Mouse (Mus musculus): ENCODE measurements around the gene Sh3glb2.
A peak's percentile ranks its signal among the peaks of the same experiment; 100 is the strongest.

The Sh3glb2 gene

DNA sequence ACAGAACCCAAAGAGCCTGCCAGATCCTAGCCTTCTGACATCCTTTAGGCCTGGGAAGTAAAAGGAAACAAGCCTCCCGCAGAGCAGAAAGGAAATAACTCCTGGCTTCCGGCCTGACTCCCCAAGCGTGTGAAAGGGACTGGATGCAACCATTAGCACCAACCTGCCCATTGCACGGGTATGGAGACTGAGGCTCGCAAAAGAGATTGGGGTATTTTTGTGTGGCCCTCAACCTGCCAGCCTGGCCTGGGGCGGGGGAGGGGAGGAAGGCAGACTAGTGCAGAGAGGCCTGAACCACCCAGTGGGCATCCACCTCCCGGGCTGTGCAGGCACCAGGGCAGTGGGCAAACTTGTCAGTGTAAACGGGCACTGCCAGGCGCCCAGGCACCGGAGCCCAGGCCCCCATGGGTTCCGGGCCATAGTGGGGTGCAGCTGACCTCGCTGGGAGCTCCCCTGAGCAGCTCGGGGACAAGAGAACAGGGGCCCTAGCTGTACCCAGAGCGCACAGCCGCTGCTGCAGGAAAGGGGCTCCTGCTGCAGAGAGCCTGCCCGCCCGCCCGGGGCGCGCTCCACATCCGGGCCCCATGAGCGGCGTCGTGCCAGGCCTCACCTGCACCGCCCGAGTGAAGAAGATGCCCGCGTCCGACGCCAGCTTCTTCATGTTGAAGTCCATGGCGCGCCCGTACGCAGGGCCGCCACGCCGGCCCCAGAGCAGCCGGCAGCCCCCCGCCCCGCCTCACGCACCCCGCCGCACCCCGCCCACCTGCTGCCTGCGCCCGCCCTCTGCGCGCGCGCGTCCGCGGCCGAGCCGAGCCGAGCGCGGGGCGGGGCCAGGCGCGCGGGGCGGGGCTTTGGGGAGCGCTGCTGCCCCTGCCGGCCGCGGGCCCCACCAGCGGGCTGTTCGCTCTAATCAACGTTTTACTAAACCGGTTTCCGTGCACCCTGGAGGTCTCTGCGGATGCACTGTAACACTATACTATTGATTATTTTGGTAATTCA lies at the start of gene Sh3glb2:
TSS of gene Sh3glb2 (minus strand) at position 805 of the 999 bp plus-strand sequence.
- peak; percentile 75 to 89 for DNase-seq (ENCODE audit: low spot score in 2 of 2)

GRCm38 (mm10) chr2:30408452-30409100 lies 49.4 kb upstream of the Sh3glb2 start:
- DNase-seq (ENCODE audit: low spot score in 2 of 2), result no peak

DNA sequence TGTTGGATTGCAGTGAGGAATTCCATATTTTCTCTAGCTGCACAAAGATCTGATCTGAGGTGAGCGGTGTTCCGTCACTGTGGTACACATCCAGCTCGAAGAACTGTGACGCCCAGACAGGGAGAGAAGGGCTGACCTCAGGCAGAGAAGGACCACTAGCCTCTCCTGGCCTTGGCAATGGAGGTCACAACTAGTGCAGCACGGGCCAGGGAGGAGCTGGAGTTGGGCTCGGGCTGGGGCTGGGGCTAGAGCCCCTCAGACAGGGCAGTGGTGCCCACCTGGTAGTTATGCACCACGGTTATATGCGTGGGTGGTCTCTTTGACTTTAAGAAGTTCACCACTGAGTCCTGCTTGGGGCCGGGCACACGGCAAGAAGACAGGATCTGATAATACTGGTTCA lies 48.6 kb upstream of the Sh3glb2 start:
- no peak for DNase-seq (ENCODE audit: low spot score in 2 of 2)

GRCm38 (mm10) chr2:30407221-30407620 lies 48.1 kb upstream of the Sh3glb2 start:
- no peak for DNase-seq (ENCODE audit: low spot score in 2 of 2)

GRCm38 (mm10) chr2:30403870-30404269 lies 44.7 kb upstream of the Sh3glb2 start:
- DNase-seq (ENCODE audit: low spot score in 2 of 2), result no peak

- no peak for DNase-seq (ENCODE audit: low spot score in 2 of 2)
These were observed 43.7 kb upstream of the Sh3glb2 start for GRCm38 (mm10) chr2:30402843-30403242.

DNA sequence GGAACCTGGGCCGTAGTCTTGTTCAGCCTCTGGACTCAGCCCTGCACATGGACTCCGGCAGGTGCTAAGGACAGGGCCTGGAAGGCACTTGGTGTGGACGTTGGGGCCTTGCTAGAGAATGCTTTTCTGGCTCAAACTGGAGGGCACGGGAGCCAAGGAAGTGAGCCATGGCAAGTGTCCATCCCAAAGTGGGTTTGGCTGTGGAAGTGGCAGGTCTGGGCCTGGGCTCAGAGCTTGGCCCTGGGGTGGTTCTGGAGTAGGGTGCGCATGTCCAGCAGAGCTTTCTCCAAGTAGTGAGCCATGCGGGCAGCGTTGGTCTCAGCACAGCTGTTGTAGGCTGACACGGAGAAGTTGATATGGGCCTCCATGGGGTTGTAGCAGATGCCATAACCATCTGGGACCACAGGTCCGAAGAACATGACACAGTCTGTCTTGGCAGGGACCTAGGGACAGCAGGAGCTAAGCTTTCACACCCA lies 43.3 kb upstream of the Sh3glb2 start:
- DNase-seq (ENCODE audit: low spot score in 2 of 2), result no peak

DNA sequence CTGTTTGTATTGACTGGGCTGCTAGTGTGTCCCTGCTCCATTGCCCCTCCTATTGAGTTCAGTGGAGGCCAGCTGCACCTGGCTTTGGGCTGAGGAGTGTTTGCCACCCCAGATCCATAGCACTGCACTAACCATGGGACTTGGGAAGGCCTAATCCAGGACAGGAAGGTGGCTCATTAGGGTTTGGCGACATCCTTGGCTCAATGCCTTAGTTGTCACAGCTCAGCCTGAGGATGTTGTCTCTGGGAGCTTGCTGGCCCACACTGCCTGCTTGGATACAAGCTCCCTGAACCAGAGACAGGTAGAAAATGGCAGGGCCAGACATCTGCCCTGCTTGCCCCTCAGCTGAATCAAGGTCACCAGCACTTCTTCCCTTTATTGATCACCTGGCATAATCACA lies 42.4 kb upstream of the Sh3glb2 start:
- no peak for DNase-seq (ENCODE audit: low spot score in 2 of 2)

DNA sequence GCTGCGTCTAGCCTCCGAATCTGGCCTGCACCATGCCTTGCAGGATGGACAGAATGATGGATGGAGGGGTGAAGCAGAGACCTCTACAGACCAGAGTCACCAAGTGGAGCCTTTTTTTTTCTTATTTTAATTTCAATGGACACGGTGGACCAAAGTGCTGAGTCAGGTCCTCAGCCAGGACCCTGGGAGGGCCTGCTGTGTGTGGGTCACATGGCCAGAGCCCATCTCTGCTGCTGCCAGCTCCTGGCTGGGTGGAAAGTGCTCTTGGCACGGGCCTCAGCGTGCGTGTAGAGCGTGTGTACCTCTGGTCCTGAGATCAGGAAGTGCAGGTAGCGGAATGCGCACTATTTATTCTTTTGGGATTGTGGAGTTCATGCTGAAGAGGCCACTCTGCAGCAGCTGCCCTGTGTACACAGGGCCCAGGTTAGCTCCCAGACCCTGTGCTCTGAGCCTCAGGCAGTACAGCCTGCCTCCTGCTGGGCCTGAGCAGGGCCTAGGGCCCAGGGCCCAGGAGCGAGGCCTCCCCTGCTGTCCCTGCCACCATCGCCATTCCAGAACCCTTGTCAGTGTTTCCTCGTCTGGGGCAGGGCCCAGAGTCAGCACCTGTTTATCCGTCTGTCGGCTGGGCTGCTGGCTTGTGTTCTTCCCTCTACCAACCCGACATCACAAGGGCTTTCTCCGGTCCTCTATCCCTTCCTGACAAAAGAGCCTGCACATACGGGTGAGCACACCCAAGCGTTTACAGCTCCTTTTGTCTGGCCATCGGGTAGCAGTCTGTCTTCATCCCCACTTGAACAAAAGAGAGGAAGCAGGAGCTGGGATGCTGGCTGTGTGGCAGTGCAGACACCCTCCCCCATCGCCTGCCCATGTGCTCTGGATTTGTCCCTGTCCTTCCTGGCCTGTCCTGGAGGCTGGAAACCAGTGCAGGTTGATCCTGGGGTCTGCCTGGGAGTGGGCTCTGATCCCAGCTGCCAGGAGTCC lies 40.3 kb upstream of the Sh3glb2 start:
- DNase-seq (ENCODE audit: low spot score in 2 of 2), result no peak

DNA sequence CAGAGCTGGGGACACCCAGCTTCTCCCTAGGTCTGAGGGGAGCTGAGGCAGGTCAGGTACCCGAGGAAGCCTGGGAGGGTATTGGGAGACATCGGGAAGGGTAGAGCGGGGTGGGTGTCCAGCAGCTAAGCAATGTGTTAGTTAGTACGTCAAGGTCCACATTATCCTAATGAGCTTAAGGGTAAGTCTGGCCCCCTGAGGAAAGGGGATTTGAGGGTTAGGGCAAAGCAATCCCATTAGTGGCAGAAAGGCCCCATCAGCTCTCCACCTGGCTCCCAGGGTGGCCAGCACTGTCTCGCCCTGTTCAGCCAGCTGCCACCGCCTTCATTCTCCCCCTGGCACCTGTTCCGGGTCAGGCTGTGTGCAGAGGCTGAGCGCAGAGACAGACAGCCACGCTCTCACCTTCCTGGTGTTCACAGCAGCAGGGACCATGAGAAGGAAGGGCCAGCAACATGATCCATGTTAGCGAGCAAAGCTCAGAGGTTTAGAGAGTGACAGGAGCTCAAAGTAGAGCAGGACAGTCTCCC lies 38.9 kb upstream of the Sh3glb2 start:
- no peak for DNase-seq (ENCODE audit: low spot score in 2 of 2)

GRCm38 (mm10) chr2:30396246-30396645 lies 37.1 kb upstream of the Sh3glb2 start:
- DNase-seq (ENCODE audit: low spot score in 2 of 2), result no peak

- no peak for DNase-seq (ENCODE audit: low spot score in 2 of 2)
These were observed 36.6 kb upstream of the Sh3glb2 start for GRCm38 (mm10) chr2:30395757-30396156.

DNA sequence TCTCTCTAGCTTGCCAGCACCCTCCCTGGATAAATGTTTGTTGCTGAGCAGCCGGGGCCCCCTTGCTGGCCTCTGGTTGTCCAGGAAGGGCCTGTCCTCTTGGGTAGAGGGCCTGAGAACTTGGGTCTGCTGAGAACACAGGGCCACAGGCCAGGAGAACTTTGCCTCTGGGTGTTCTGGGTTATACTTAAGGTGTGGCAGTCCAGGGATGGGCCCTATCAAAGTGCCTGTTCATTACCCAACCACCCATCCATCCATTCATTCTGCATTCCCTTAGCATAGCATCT lies 34.2 kb upstream of the Sh3glb2 start:
- DNase-seq (ENCODE audit: low spot score in 2 of 2), result no peak

DNA sequence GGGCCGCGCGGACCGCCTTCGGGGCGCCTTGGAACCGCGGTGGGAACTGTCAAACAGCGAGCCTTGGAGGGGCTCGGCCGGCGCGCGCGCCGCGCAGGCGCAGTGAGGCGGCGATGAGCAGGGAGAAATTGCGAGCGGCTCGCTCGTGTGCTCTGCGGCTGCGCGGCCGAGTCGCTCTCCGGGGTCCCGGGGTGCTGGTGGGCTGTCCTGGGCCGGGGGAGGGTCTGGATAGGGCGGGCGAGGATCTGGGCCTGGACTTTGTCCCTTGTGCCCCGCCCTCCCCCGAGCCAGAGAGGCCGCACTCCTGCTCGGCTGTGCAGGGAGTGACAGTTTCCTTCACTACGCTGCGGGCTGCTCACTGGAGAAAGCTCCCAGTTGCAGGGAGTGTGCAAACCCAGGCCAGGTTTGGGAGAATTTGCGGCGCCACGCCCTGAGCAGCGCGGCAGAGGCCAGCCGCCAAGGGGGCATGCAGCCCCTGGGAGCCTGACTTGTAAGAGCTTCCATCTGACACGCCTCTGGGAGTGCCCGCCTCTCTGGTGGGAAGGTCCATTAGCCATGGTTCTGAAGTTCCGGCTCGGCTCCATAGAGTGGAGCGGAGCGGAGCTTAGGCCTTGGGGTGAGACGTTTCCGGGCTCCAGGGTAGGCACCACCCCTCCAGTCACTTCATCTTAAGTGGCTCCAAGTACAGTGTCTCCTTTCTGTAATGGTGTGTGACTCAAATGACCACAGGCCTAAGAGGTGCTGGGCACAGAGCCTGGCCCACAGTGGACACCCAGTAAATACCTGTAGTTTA lies 33.6 kb upstream of the Sh3glb2 start:
- peak; percentile 28 to 80 for DNase-seq (ENCODE audit: low spot score in 2 of 2)

DNA sequence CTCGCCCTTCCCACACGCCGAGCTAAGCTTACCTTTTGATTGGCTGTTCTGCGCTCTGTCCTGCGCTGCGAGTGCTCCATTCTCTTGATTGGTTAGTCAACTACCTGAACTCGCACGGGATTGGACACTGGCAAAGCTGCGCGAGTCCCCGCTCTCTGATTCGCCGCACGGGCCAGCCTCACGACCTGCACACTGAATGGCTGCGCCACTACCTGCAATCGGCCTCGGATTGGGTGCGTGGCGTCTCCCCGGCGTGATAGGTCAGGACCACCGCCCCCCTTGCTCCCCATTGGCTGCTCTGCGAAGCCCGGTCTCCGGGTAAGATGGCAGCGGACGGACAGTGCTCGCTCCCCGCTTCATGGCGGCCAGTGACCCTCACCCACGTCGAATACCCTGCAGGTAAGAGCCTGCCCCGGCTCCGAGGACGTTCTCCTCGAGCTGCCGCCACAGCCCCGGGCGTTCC lies 33.0 kb upstream of the Sh3glb2 start, which contains the start of gene Dolpp1:
TSS of gene Dolpp1 (plus strand) at position 141 of the 463 bp plus-strand sequence.
- DNase-seq (ENCODE audit: low spot score in 2 of 2), result peak; percentile 93 to 98

DNA sequence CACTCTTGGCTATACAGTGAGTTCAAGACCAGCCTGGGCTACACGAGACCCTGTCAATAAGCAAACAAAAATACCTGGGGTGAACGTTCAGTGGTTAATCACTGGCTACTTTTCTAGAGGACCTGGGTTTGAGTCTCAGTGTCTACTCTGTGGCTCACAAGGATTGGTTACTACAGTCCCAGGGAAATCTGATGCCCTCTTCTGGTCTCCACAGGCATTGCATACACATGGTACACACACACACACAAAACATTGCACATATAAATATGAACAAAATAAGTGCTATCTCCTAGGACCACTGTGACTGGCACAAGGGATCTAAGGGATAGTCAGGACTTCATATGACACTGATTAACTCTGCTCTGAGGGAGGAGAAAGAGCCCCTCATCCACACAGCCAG lies 29.9 kb upstream of the Sh3glb2 start:
- no peak for DNase-seq (ENCODE audit: low spot score in 2 of 2)

DNA sequence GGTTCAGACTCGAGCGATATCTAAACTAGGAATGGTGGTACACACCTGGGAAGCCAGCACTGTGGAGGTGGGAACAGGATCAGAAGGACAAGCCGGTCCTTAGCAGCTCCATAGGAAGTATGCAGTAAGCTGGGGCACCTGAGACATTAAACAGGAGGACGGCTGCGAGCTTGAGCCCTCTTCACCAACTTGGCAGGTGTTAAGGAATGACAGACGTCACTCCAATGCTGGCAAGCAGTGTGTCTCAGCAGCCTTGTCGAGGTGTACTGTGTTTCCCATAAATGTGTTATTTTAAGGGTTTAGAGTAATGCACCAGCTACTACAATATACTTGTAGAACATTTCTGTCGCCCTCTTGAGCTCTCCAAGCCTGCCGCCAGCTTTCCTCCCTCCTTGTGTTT lies 27.8 kb upstream of the Sh3glb2 start:
- no peak for DNase-seq (ENCODE audit: low spot score in 2 of 2)

- no peak for DNase-seq (ENCODE audit: low spot score in 2 of 2)
These were observed 26.5 kb upstream of the Sh3glb2 start for GRCm38 (mm10) chr2:30385591-30385990.

DNA sequence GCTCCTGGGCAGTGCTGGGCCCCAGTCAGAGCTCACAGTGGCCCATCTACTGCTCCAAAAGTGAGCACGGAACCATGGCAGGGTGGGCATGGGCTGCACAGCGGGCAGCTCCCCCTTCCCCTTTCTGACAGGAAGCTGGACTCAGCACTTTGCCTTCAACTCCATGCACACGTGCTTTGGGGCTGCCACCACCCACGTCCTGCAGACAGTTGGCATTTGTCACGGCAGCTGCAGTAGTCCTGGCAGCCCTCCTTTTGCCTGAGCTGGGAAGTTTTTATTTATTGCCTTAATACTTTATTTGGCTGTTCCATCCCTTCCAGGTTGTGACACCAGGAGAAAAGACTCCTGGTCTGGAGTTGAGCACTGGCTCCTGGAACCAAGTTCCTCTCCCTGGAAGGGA lies 25.7 kb upstream of the Sh3glb2 start:
- DNase-seq (ENCODE audit: low spot score in 2 of 2), result no peak

DNA sequence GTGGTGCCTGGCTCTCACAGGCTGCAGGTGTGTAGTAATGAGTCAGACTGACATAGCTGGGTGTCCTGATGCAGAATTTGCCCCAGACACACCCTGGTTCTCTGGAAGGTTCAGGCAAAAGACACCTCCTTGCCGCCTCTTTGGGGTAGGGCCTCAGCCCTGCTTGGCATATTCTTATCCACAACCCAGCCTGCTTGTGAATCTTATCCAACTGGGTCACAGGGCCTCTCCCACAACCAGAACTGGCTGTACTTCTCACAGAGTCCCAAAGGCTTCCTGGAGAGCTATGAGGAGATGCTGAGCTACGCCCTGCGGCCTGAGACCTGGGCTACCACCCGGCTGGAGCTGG lies 22.2 kb upstream of the Sh3glb2 start:
- no peak for DNase-seq (ENCODE audit: low spot score in 2 of 2)
